Mouse (Mus musculus) Muller cell, postnatal 12 days (primary cell): ENCODE measurements at regions not wholly inside any gene's neighbourhood (a gene's known extent, or its start where the extent isn't known, plus 50 kb on each side); places are given as distances from the start of the nearest gene placed in this dataset.
A peak's percentile ranks its signal among the peaks of the same experiment; 100 is the strongest.

Experiments used
- DNase-seq: peaks from one replicate; pipeline ENCODE4 v3.0.0-alpha.2; 2015; ENCODE audit errors: inconsistent ontology term

DNA sequence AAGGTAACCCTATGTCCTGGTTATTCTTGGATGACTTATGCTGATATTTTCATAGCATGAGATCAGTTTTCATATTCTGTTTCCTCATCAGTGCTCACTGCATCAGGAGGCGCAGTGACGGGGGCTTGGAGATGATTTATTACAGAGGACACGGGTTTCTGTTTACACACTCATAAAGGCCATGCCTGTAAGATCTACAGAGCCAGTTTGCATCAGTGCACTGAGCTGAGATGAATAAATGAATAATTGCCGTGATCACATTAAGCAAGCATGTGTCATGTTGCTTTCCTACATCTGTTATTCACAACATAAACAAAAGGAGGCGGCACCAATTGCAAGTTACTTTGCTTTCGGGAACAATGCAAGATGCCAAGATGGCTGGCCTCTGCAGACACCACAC lies 271.6 kb downstream of the Rnf144a start:
- no peak for DNase-seq

DNA sequence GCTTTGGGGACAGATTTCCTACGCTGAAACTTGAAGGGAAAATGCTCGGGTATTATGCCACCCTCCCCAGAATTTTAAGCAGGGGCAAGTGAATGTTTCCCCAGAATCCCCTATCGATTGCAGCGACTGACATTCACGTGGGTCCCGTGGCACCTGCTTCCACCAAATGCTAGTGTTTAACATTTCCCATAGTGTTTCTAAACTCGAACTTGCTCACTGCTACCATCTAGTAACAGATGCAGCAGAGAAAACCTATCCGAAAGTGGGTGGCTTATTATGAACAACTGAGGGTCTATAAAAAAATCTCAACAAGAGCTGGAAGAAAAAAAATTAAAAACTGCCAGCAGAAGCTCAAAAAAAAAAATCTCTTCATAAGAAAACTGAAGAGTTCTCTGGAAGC lies 284.2 kb downstream of the Rnf144a start:
- DNase-seq: no peak

DNA sequence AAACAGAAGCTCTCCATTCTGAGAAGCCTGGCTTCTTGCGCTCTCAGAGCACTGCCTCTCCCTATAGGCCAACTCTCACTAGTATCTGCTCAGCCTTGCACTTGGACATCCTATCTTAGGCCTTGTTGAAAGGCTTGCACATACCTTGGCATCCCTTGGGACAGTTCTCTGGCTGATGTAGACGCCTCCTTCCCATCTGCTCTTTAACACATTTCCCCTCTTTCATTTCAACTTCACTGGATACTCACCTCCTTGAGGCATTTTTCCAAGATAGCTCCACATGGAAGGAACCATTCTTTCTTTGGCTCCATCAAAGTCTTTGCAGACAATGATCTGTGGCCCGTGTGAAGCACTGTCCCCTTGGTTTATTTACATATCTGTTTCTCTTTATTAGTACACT lies 285.0 kb downstream of the Rnf144a start:
- DNase-seq: no peak

DNA sequence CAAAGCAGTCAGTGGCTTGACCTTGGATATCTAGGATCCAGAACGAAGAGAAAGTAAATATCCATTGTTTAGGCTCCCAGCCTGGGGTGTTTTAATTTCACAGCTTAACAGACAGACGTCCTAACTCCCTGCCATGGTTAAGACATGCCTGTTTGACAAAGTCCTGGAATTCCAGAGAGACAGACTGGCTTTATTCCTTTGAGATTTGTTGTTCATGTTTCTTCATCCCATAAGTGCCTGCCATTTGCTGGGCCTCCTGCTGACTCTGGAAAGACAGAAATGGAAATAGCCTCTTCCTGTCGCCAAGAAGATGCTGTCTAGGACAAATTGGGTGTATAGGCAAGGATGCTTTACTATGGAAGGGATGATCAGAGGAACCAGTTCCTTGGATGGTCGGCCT lies 285.5 kb downstream of the Rnf144a start:
- no peak for DNase-seq

DNA sequence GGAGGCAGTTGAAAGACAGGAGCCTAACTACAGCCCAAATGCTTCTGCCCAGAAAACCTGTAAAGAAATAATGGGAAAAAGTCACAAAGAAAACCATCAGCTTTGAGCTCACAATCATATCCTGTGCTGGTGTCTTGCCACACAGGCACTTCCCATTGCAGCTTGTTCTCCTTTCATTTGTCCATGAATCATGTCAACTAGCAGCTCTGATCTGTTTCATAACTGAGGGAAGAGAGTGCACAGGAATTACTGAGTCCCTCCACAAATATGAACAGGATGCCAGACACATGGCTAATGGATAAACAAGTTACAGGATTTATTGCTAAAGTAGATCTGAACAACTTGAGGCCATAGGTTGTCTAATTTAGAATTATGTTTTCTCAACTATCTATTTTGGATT lies 286.2 kb downstream of the Rnf144a start:
- DNase-seq: peak; percentile 53

DNA sequence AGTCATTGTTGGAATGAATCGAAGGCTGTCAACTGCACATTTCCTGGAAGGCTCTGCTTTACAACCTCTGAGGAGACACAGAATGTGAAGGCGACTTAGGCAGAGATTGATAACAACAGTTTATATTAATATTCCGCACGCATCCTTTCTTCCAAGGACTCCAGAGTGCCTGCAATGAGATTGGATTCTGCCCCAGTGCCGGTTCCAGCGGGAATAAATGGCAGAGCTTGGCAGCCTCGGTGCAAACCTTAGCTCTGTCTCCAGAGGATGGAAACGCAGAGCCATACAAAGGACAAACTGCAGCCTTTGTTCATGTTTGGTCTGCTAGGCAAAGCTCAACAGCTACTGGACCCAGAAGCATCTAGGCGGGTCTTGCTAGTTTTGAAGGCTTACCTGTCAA lies 288.8 kb downstream of the Rnf144a start:
- DNase-seq: no peak

DNA sequence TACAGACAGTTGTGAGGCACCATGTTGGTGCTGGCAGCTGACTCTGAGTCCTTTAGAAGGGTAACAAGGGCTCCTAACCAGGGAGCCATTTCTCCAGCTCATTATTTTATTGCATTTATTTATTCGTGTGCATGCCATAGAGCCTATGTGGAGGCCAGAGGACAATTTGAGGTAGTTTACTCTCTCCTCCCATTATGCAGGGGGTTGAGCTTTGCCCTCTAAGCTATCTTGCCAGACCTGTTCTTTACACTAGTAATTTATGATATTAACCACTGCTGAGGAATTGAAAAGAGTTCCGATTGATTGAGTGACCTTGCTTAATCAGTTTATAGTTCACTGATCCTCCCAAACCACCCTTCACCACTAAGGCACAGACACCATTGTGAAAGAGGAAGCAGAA lies 290.8 kb downstream of the Rnf144a start:
- no peak for DNase-seq

DNA sequence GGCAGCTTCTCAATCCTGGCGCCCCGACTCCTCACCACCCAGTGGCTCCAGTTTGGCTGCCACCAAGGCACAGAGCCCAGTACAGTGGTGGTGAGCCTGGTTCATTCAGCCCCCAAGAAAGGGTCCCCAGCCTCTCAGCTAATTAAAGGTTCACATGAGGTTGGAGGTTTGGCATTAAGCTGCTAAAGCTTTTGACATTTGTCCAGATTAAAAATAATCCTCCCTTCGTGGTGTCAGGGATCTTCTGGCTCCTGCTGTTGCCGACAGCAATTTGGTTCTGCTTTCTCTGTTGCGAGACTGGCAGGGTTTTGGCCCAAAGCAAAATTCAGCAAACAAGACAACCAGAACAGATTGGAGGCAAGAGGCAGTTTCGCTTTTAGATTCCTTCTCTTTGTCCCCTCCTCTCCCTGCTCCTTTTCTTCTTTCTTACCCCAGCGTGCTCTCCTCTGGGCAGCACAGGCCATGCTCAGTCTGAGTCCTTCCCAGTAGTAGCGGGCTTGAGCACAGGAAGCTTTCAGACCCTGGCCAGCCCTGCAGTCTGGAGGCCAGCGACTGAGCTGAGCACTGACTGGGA lies 299.6 kb downstream of the Rnf144a start:
- DNase-seq: peak; percentile 38

DNA sequence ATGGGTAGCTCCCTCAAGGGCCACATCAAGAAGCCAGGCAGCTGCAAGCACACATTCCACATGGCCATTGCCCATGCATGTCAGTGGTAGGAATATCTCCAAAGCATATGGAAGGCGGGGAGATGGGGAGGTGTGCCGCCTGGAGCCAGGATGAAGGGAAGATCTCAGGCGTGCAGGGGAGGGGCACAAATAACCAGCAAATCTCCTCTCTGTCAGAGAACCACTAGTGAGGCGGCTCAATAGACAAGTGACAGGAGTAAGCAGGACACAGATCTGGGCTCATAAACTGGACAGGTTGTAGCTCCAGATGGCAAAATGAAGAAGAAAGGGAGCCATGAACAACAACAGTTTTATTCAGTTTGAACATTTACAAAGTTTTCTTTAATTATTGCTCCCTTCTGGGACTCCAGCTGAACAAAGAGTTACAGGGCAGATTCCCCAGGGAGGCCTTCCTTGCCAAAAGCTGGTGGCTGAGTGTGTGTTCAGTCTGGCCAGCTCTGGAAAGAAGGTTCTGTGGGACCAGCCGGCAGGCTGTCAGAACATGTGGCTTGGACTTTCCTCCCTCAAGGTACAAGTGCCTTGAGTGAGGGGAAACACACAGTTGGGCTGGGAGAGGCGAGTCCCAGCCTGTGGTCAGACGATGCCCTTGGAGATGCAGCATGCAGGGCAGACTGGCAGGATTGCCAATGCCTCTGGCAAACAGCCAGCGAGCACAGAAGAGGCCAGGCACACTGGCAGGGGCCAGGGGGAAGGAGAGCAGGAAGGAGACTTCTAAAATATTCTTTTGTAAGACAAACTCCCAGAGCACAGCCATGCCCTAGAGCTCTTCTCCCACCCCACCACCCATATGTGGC lies 302.7 kb downstream of the Rnf144a start:
- DNase-seq: peak; percentile 73

DNA sequence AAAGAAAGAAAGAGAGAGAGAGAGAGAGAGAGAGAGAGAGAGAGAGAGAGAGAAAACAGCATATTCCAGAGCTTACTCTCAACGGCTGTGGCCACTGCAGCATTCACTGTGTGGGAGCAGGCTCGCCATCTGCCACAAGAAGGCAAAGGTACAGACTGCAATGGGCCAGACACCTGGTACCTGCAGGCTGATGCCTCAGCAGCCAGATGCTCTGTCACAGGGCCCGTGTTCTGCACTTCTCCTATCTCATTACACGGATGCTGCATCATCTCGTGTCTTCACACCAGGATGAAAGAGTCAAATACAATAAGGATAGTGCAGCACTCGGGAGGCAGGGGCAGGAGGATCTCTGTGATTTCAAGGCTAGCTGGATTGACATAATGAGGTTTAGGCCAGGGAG lies 305.2 kb downstream of the Rnf144a start:
- no peak for DNase-seq

DNA sequence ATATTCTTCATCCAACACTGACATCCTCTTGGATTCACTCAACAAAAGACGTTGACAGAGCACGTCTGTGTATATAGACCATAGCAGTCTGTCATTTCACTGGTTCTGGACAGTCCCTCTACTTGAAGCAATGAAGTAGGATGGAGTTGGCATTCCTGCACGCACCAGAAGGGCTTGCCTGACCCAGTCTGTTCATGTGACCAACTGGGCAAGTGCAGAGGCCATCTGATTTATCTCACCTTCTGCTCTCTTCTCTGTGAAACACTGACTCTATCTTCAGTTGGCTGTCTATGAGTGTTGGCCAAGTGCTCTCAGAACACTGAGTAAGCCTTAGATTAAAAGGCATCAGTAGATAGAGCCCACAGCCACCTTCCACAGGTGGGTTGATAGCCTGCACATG lies 310.7 kb downstream of the Rnf144a start:
- DNase-seq: no peak

DNA sequence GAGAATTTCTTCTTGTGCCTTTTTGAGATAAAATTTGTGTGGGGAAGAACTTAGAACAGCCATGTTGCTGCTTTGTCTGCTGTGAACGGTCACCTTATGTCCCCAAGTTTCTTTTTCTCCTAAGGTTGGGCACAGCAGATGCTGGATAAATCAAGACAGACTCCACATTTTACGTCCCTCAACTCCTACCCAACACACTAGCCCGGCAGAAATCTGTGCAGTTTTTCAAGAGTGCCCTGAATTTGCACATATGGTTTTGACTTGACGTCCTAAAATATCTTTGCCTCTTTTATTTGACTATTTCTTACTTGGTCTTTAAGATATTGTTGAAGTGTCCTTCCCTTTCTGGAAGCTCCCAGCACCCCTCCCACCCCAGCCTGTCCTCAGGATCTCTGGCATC lies 312.7 kb downstream of the Rnf144a start:
- DNase-seq: no peak

DNA sequence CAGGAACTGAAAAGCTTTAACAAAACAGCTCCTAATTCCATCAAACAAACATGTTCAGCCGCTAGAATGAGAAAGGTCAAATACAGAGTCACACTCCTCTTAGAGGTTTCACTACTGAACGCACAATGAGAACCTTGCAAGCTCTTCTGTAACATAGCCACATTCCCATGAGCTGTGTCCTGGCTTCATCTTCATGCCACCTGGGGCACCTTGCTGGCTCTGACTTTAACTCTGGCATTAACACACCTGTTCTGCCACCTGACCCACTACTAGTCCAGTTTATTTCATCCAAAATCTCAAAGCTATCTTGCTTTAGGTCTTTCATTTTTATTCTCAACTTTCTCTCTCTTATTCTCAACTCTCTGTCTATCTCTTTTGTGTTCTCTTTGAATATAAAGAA lies 314.9 kb downstream of the Rnf144a start:
- DNase-seq: no peak

DNA sequence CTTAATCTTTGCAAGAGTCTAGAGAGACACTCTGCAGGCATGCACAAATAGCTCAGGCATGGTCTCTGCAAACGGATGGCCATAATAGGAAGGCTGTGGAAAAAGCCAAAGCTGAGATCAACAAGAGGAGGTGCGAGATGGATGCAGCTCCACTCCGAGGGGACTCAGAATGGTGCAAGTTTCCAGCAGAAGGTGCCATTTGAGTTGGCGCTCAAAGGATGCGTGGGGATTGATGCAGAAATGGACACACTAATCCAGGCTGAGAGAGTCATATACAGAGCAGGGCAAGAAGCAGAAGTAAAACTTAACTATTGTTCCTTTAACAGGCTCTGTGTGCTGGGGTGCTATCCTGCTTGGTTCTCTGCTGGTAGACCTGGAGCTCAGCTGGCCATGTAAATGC lies 315.9 kb downstream of the Rnf144a start:
- DNase-seq: no peak

DNA sequence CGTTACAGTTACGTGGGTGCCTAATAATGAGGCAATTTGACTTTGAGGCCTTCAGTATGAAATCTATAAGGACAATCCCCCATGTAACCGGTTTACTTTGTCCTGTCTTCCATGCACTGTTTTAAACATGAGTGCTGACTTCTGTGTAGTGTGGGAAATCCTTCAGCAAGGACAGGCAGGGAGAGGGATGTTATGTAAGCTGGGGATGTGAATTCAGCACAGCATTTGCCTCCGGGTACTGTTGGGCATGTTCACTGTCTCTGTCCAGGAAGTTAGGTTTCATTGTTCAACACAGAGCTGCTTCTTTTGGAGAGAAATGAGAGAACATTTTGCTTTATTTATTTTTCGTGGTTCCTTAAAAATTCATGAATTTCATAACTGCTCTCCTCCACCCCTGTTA lies 322.7 kb downstream of the Rnf144a start:
- DNase-seq: no peak

DNA sequence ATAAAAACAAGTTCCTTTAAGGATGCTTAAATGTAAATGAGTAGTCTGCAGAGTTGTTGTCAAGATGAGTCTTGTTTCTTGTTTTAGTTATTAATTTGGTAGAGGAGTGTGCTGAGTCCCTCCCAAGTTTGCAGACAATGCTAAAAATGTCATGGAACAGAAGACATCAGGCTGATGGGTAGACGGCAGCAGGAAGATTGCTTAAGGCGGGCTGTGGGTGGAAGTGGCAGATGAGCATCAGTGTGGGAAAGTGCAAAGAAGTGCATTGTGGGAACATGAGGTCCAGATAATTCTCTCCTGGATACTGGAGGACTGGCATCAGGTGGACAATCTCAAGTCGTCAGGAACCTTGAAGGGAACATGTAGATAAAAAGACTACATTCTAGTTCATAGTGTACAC lies 323.2 kb downstream of the Rnf144a start:
- no peak for DNase-seq

DNA sequence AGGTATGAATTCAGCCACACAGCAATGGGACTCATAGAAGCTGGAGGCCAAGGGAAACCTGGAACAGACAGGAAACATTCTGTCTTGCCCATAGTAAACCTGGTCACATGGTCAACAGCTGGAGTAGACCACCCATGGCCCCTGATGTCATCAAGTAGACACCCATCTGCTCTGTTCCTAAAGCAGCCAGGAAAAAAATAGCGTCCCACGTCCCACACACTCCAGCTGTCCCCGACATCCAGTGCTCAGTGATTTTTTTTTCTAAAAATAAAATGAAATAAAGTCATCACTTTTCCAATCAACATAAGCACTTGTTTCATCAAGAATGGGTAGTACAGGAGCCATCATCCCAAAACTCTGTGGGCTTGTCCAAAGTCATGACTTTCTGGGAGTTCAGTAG lies 326.7 kb downstream of the Rnf144a start:
- no peak for DNase-seq

DNA sequence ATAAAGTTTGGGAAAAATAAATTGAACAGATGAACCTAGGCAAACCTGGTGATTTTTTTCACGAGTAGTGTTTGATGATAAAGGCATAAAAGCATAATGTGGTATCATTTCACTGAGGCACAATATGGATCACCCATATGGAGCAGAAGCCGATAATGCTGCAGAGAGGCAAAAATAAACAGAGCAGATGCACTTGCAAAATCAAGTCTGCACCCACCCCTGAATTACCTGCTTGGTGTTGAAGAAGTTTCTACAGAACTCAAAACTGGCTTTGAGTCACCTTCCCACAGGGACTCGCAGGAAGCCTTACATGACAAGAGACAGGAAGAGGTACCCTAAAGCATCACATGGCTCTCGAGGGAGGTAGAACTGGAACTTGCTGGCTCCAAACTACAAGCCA lies 328.1 kb downstream of the Rnf144a start:
- no peak for DNase-seq

DNA sequence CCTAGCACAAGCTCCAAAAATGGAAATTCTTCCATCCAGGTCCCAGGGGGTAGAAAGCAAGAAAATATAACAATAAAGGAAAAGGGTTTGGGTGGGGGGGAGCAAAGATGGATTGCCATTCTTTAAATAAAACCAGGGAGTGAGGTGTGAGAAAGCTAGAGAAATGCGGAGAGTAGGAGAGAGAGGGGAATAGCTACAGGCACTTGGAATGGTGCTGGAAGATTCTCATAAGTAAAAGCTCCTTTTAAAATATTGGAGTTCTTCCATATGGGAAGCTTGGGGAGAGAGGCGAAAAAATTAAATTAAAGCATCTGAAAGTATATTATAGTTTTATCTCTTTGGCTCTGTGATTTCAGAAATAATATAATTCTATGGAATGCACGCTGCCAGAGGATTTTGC lies 328.6 kb downstream of the Rnf144a start:
- DNase-seq: no peak

DNA sequence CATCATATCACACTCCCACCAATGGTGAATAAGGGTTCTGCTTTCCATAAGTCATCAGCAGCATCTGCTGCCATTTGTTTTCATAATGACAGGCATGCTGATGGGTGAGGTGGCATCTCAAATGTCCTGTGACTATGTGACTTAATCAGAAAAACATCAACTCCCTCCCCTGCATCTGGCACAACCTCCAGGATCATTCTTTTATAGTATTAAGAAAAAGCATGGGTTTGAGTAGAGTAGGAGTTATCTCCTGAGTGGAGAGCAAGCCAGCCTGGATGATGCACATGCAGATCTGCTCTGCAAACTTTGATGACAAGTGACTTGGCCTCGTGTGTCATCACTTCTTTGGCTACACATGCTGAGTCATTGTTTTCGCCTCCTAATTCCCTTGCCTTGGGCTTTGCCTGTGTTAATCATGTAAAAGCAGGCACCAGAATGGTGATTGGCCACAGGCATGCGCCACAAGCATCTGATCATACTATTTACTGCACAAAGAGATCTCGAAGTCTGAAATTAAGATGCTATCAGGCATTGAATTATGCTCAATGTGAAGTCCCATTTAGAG lies 335.9 kb downstream of the Rnf144a start:
- DNase-seq: peak; percentile 52

DNA sequence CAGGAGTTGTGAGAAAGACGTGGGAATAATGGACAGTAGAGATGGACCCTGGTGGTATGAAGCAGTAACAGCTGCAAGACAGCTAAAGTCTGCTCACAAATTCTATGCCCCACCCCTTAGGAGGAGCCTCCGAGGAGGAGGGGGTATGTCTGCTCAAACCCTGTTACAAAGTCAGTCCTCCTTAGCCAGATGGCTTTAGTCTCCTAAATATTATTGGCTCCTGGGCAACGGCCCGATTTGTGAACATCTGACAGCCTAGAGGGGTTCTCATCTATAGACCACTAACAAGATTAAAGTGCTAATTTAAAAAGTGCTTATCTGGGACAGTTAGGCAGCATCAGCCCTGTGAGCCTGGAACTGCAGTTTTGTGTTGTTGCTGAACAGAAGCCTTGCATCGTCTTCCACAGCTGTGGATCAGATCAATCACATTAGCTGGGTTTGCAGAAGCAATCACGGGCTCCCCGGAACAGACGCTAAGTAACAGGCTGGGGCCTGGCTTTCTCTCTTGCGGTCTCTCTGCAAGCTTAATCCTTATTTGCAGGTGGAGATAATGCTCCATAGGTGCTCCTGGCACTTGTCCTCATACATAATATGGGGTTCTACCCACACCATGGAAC lies 339.3 kb downstream of the Rnf144a start:
- DNase-seq: no peak

DNA sequence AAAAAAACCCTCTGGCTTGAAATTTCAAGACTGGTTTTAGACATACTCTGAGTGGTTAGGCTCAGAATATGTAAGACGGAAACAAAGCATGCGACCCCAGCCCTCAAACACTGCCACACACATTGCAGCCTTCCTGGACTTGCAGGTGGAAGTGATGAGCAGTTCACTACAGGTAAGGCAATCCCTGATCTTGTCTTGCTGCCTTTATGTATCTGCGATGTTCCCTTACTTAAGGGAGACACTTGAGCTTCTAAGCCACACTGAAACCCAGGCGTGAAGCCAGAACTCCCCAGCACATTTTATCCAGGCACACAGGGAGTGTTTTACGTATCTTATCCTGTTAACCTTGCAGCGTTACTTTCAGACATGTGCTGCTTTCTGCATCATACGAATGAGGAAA lies 342.9 kb downstream of the Rnf144a start:
- DNase-seq: no peak

DNA sequence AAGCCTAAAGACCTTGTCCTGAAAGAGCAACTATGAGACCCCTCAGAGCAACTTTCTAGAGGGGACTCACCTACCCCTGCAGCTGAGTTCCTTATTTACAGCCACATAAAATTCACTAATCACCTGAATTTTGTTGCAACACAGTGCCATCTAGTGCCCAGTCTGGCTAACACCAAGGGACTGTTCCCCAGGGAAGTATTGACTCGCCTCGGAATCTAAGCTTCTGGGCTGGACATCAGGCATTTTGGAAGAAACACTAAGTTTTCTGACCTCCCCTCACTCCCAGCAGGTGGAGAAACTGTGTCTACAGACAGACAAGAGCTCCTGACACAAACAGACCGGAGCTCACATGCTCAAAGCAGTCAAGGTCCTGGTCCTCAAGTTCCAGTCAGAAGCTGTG lies 343.4 kb downstream of the Rnf144a start:
- DNase-seq: peak; percentile 27
